Mouse (Mus musculus): ENCODE data around the gene Dennd2a. TPM values are rescaled to one million over a fixed set of nuclear protein-coding genes. Genes with fewer than 3 reads are reported as not detected.
"Not testable (repeated sequence)": the region's sequence is repeated elsewhere in the genome, so short reads cannot be mapped to it uniquely, and the experiment has no call there.

Gene Dennd2a
- polyA plus RNA-seq, 1 experiment from 2014 or later = 27.5 TPM

DNA sequence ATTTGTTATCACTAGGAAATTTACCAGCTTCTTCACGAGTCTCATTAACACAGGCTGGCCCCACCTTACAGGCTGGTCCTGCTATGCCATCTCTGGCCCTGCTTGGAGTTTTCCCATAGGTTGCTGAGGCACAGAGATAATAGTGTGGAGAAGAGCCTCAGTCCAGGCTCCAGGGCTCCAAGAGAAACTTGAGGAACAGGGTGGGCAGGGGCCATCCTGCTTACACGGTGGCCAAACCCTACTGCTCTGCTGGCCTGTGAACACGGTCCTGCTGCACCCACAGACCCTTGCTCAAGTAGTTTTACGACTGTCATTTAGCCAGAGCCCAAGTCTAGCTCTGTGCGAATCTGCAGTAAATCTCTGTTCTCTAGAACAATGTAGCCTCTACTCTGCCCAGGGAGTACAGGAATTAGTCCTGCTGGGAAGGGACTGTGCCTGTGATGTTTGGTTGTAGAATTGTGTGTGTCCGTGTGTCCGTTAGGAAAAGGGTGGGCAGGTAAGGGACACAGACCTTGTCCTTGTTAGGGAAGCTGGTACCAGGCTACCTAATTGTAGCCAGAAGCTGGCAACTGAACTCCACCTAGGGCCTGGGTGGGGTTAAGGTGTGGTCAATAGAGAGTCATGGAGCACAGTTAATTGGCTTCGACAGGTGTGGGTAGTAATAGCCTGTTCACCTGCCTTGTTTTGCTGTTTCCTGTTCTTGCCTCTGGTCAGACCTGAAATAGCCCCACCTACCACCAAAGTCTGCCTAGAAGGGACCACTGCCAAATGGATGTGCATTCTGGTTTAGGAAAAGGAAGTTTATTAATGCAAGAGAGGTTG lies 102.1 kb downstream of the Dennd2a start:
- Histone ChIP-seq H3K27me3 (no peaks in the 10 kb centered on the region), H3K4me3 (no peak overlapping the region), H3K4me2 (no peak overlapping the region), H3K9ac (no peak overlapping the region), H3K27ac (no peak overlapping the region), H3K9me3 (no peaks in the 10 kb centered on the region), H3K36me3 (peaks cover 6% of the 10 kb centered on the region), H3K4me1 (replicated peaks) (no peaks in the 10 kb centered on the region)
- 84% methylated on average over 8 of the region's 8 CpGs for WGBS
- no peak for ATAC-seq (ENCODE audit: low FRiP score)

- WGBS = 61% methylated on average over 2 of the region's 2 CpGs
- Histone ChIP-seq H3K9me3 (no peaks in the 10 kb centered on the region), H3K4me1 (replicated peaks) (no peaks in the 10 kb centered on the region), H3K36me3 (no peaks in the 10 kb centered on the region), H3K4me3 (no peak overlapping the region), H3K27me3 (no peaks in the 10 kb centered on the region), H3K27ac (no peak overlapping the region), H3K4me2 (no peak overlapping the region), H3K9ac (no peak overlapping the region)
- no peak for ATAC-seq (ENCODE audit: low FRiP score)
Observed at GRCm38 (mm10) chr6:39454616-39455015, 103.1 kb downstream of the Dennd2a start.

GRCm38 (mm10) chr6:39453564-39453963 lies 104.1 kb downstream of the Dennd2a start:
- Histone ChIP-seq H3K4me1 (replicated peaks) (no peaks in the 10 kb centered on the region), H3K36me3 (no peaks in the 10 kb centered on the region), H3K4me2 (no peak overlapping the region), H3K27me3 (no peaks in the 10 kb centered on the region), H3K9me3 (no peaks in the 10 kb centered on the region), H3K4me3 (no peak overlapping the region), H3K9ac (no peak overlapping the region), H3K27ac (no peak overlapping the region)
- no peak for ATAC-seq (ENCODE audit: low FRiP score)
- WGBS = 94% methylated on average over 4 of the region's 4 CpGs

GRCm38 (mm10) chr6:39451033-39451432 lies 106.6 kb downstream of the Dennd2a start:
- no peaks in the 10 kb centered on the region for H3K9me3 ChIP-seq
- H3K27ac ChIP-seq = no peak overlapping the region
- H3K4me2 ChIP-seq = no peak overlapping the region
- no peaks in the 10 kb centered on the region for H3K27me3 ChIP-seq
- no peak overlapping the region for H3K9ac ChIP-seq
- no peak for ATAC-seq (ENCODE audit: low FRiP score)
- H3K4me3 ChIP-seq = no peak overlapping the region
- no peaks in the 10 kb centered on the region for H3K4me1 ChIP-seq (replicated peaks)
- 89% methylated on average over 3 of the region's 3 CpGs for WGBS
- no peaks in the 10 kb centered on the region for H3K36me3 ChIP-seq

- H3K4me1 ChIP-seq (replicated peaks) = no peaks in the 10 kb centered on the region
- H3K9ac ChIP-seq = no peak overlapping the region
- no peaks in the 10 kb centered on the region for H3K9me3 ChIP-seq
- no peak overlapping the region for H3K4me2 ChIP-seq
- no peak overlapping the region for H3K4me3 ChIP-seq
- ATAC-seq (ENCODE audit: low FRiP score) = no peak
- H3K27me3 ChIP-seq = no peaks in the 10 kb centered on the region
- H3K36me3 ChIP-seq = no peaks in the 10 kb centered on the region
- WGBS = 91% methylated on average over 4 of the region's 4 CpGs
- no peak overlapping the region for H3K27ac ChIP-seq
Observed at GRCm38 (mm10) chr6:39450580-39450979, 107.1 kb downstream of the Dennd2a start.

- 62% methylated on average over 4 of the region's 4 CpGs for WGBS
- no peak overlapping the region for H3K9ac ChIP-seq
- H3K9me3 ChIP-seq = no peaks in the 10 kb centered on the region
- no peak overlapping the region for H3K4me3 ChIP-seq
- H3K4me1 ChIP-seq (replicated peaks) = no peaks in the 10 kb centered on the region
- ATAC-seq (ENCODE audit: low FRiP score) = no peak
- H3K27ac ChIP-seq = no peak overlapping the region
- H3K4me2 ChIP-seq = no peak overlapping the region
- H3K36me3 ChIP-seq = no peaks in the 10 kb centered on the region
- no peaks in the 10 kb centered on the region for H3K27me3 ChIP-seq
Observed at GRCm38 (mm10) chr6:39447429-39448185, 110.1 kb downstream of the Dennd2a start.

- H3K9ac ChIP-seq = no peak overlapping the region
- 5% methylated on average over 19 of the region's 19 CpGs for WGBS
- ATAC-seq (ENCODE audit: low FRiP score) = no peak
- no peak overlapping the region for H3K27ac ChIP-seq
- 0 out of 2 replicates have a peak overlapping the region, but pooled peaks have one; percentile 4 for H3K4me3 ChIP-seq
- peak overlapping the region; percentile 36 for H3K4me2 ChIP-seq
- no peaks in the 10 kb centered on the region for H3K9me3 ChIP-seq
- H3K27me3 ChIP-seq = no peaks in the 10 kb centered on the region
- H3K4me1 ChIP-seq (replicated peaks) = no peaks in the 10 kb centered on the region
- H3K36me3 ChIP-seq = no peaks in the 10 kb centered on the region
Observed at GRCm38 (mm10) chr6:39445801-39446572, 111.7 kb downstream of the Dennd2a start.

- no peak overlapping the region for H3K27ac ChIP-seq
- no peak overlapping the region for H3K4me2 ChIP-seq
- no peaks in the 10 kb centered on the region for H3K4me1 ChIP-seq (replicated peaks)
- H3K36me3 ChIP-seq = no peaks in the 10 kb centered on the region
- ATAC-seq (ENCODE audit: low FRiP score) = no peak
- no peaks in the 10 kb centered on the region for H3K9me3 ChIP-seq
- no peak overlapping the region for H3K4me3 ChIP-seq
- H3K27me3 ChIP-seq = no peaks in the 10 kb centered on the region
- H3K9ac ChIP-seq = no peak overlapping the region
Observed at GRCm38 (mm10) chr6:39442786-39443287, 114.8 kb downstream of the Dennd2a start.

DNA sequence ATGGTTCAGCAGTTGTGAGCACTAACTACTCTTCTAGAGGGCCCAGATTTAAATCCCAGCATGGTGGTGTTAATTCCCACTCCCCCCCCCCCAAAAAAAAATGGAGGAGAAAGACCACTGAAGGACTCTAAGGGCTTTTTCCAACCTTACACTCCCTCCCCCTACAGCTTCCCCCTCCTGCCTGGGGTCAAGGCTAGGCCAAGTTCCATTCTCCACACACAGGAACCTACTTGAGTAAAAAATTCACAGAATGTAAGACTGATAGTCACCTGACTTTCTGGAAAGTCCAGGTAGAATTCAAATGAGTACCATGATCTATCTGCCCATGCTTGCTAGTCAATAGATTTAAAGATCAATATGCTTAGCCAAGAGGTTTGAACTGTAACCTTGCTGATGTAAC lies 117.5 kb downstream of the Dennd2a start:
- no peaks in the 10 kb centered on the region for H3K4me1 ChIP-seq (replicated peaks)
- no peak for ATAC-seq (ENCODE audit: low FRiP score)

GRCm38 (mm10) chr6:39437519-39437918 lies 120.1 kb downstream of the Dennd2a start:
- not testable (repeated sequence) for H3K36me3 ChIP-seq; ATAC-seq (ENCODE audit: low FRiP score); H3K27me3 ChIP-seq; H3K27ac ChIP-seq; H3K4me3 ChIP-seq; H3K9ac ChIP-seq; H3K4me1 ChIP-seq (replicated peaks); H3K9me3 ChIP-seq; H3K4me2 ChIP-seq
- 93% methylated on average over 6 of the region's 6 CpGs for WGBS

More for the DNA sequence above, 117.5 kb downstream of the Dennd2a start:
- Histone ChIP-seq H3K9ac (no peak overlapping the region), H3K36me3 (no peaks in the 10 kb centered on the region), H3K4me3 (no peak overlapping the region), H3K9me3 (no peaks in the 10 kb centered on the region), H3K27me3 (no peaks in the 10 kb centered on the region), H3K27ac (no peak overlapping the region), H3K4me2 (no peak overlapping the region)

GRCm38 (mm10) chr6:39435875-39436274 lies 121.8 kb downstream of the Dennd2a start:
- Histone ChIP-seq H3K36me3 (no peaks in the 10 kb centered on the region), H3K4me2 (no peak overlapping the region)

DNA sequence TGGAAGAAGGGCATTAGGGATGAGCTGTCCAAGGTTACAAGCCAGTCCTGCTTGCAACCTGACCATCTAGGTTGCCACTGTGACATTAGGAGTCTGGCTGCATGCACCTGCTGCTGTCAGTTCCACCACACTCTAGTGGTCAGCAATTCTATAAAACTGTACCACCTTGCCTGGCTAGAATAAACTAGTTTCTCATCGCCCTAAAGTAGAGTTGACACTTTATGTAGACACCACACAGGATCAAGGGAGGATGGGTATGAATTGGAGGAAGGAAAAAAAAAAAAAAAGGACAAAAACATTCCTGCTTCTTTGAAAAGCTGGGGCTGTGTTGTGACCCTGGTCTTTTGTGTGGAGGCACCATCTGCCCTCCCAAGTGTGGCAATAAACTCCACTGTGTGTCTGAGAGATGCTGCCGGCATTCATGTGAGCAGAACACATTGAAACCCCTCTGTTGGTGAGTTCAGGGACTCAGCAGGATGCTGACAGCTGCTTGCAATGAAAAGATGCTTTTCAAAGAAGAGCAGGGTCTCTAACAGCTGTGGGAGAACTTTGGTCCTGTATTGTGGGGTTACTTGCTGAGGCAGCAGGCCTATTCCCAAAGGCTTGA lies 122.7 kb downstream of the Dennd2a start:
- no peak for ATAC-seq (ENCODE audit: low FRiP score)
- no peak overlapping the region for H3K27ac ChIP-seq

More at GRCm38 (mm10) chr6:39435875-39436274, 121.8 kb downstream of the Dennd2a start:
- no peak for ATAC-seq (ENCODE audit: low FRiP score)
- 77% methylated on average over 5 of the region's 5 CpGs for WGBS
- Histone ChIP-seq H3K9me3 (no peaks in the 10 kb centered on the region), H3K27me3 (no peaks in the 10 kb centered on the region), H3K4me1 (replicated peaks) (no peaks in the 10 kb centered on the region; the same call in 1 of the 2 replicates), H3K4me3 (no peak overlapping the region), H3K27ac (no peak overlapping the region), H3K9ac (no peak overlapping the region)

More for the DNA sequence above, 122.7 kb downstream of the Dennd2a start:
- Histone ChIP-seq H3K9ac (no peak overlapping the region), H3K4me1 (replicated peaks) (no peaks in the 10 kb centered on the region; the same call in 1 of the 2 replicates), H3K36me3 (no peaks in the 10 kb centered on the region), H3K4me2 (no peak overlapping the region), H3K27me3 (no peaks in the 10 kb centered on the region), H3K9me3 (no peaks in the 10 kb centered on the region), H3K4me3 (no peak overlapping the region)
- WGBS = 2% methylated on average over 2 of the region's 2 CpGs
